Mouse (Mus musculus): ENCODE data around the gene Fah. TPM values are rescaled to one million over a fixed set of nuclear protein-coding genes. Genes with fewer than 3 reads are reported as not detected.

Gene Fah
- polyA plus RNA-seq, 1 experiment from 2014 or later, result 3.6 TPM

GRCm38 (mm10) chr7:84591347-84591746, 15.2 kb downstream of the Fah start:
- H3K27me3 ChIP-seq, result no peaks in the 10 kb centered on the region
- WGBS, result 92% methylated on average over 3 of the region's 3 CpGs
- H3K4me3 ChIP-seq, result no peak overlapping the region
- no peaks in the 10 kb centered on the region for H3K36me3 ChIP-seq (ENCODE audit: poor library complexity, severe bottlenecking)
- H3K9me3 ChIP-seq (replicated peaks), result no peaks in the 10 kb centered on the region
- H3K9ac ChIP-seq, result no peak overlapping the region
- 0 out of 2 replicates have a peak, but pooled peaks cover 4% of the 10 kb centered on the region for H3K4me1 ChIP-seq
- no peak overlapping the region for H3K4me2 ChIP-seq
- no peak overlapping the region for H3K27ac ChIP-seq
- ATAC-seq, result no peak

GRCm38 (mm10) chr7:84590622-84591021, 15.9 kb downstream of the Fah start:
- Histone ChIP-seq H3K36me3 (ENCODE audit: poor library complexity, severe bottlenecking) (no peaks in the 10 kb centered on the region), H3K27me3 (no peaks in the 10 kb centered on the region), H3K4me3 (no peak overlapping the region), H3K27ac (no peak overlapping the region), H3K9ac (no peak overlapping the region), H3K4me1 (0 out of 2 replicates have a peak, but pooled peaks cover 5% of the 10 kb centered on the region), H3K9me3 (replicated peaks) (no peaks in the 10 kb centered on the region), H3K4me2 (no peak overlapping the region)
- ATAC-seq, result no peak
- 84% methylated on average over 2 of the region's 2 CpGs for WGBS

GRCm38 (mm10) chr7:84587101-84587783, 19.3 kb downstream of the Fah start:
- Histone ChIP-seq H3K4me2 (no peak overlapping the region), H3K36me3 (ENCODE audit: poor library complexity, severe bottlenecking) (no peaks in the 10 kb centered on the region), H3K27ac (no peak overlapping the region; the same call in 1 of the 2 replicates), H3K4me3 (no peak overlapping the region), H3K4me1 (0 out of 2 replicates have a peak, but pooled peaks cover 5% of the 10 kb centered on the region), H3K9me3 (replicated peaks) (no peaks in the 10 kb centered on the region), H3K27me3 (no peaks in the 10 kb centered on the region), H3K9ac (no peak overlapping the region)
- 82% methylated on average over 5 of the region's 5 CpGs for WGBS
- no peak for ATAC-seq

DNA sequence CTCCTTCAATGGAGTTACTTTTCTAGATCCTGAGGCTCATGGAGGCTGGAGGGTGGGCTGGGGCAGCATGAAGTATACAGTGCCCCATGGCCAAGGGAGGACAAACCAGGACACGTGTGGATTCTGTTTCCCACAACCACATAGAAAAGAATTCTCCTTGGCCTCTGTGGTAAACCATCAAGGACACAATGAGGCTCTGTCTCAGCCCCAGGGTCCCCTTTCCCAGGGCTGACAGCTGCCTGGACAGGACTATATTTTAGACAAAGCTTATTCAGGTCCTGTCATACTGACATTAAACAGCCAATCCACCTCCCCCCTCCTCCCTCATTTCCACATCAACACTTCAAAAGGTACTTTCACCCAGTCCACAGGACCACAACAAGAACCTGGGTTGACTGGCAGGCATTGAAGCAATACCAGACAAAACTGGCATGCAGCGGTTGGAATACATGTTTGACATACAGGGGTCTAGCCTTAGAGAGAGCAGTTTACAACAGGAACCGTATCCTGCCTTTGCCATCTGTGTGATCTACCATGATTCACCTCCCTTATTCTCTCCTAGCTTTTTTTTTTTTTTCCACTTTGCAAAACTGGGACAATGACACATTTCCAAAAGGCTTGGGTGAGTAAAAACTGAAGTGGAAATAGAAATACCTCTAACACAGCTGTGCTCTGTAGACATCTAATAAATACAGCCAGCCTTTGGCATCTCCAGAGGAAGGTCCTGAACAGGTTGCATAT, 20.0 kb downstream of the Fah start:
- Histone ChIP-seq H3K27me3 (no peaks in the 10 kb centered on the region), H3K4me3 (no peak overlapping the region), H3K4me2 (no peak overlapping the region), H3K9ac (no peak overlapping the region), H3K36me3 (ENCODE audit: poor library complexity, severe bottlenecking) (no peaks in the 10 kb centered on the region), H3K9me3 (replicated peaks) (no peaks in the 10 kb centered on the region), H3K27ac (no peak overlapping the region), H3K4me1 (0 out of 2 replicates have a peak, but pooled peaks cover 5% of the 10 kb centered on the region)
- peak; percentile 79 for ATAC-seq
- 46% methylated on average over 3 of the region's 3 CpGs for WGBS

DNA sequence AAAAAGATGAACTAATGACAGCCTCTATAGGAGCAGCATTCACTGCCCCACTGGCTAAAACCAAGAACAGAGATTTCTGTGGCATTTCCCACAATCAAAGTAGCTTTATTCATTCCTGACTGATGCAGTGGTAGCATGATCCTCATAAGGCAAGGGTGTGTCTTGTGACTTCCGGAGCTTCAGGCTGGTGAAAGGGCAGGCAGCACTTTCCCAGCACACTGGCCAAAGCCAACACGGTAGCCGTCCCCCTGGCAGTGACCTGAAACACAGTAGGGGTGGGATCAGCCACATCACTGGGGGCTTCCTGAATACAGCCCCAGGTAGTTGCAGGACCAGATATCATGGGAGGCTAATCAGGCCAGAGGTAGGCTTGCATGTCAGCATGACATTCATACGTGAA, 21.4 kb downstream of the Fah start:
- no peak overlapping the region for H3K9ac ChIP-seq
- H3K4me1 ChIP-seq, result 0 out of 2 replicates have a peak, but pooled peaks cover 5% of the 10 kb centered on the region
- no peak overlapping the region for H3K4me3 ChIP-seq
- 95% methylated on average over 4 of the region's 4 CpGs for WGBS
- no peaks in the 10 kb centered on the region for H3K27me3 ChIP-seq
- no peak overlapping the region for H3K4me2 ChIP-seq
- no peaks in the 10 kb centered on the region for H3K36me3 ChIP-seq (ENCODE audit: poor library complexity, severe bottlenecking)
- H3K27ac ChIP-seq, result no peak overlapping the region
- H3K9me3 ChIP-seq (replicated peaks), result no peaks in the 10 kb centered on the region
- no peak for ATAC-seq

DNA sequence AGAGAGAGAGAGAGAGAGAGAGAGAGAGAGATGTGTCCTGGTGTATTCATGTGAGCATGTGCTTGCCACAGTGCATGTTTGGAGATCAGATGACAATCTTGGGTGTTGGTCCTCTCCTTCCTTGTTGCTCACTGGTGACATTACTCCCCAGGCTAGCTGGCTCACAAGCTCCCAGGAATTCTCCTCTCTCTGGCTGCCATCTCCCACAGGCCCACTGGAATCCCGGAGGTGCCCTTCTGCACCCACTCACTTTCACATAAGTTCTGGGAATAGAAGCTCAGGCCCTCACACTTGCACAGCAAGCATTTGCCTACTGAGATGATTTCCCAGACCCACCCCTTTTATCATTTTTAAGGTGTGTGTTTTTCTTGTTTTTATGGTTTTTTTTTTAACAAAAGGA, 26.8 kb downstream of the Fah start:
- no peaks in the 10 kb centered on the region for H3K36me3 ChIP-seq (ENCODE audit: poor library complexity, severe bottlenecking)
- no peak overlapping the region for H3K4me2 ChIP-seq
- H3K9me3 ChIP-seq (replicated peaks), result no peaks in the 10 kb centered on the region
- WGBS, result 100% methylated on average over 1 of the region's 1 CpGs
- H3K4me3 ChIP-seq, result no peak overlapping the region
- no peak for ATAC-seq
- no peak overlapping the region for H3K27ac ChIP-seq
- H3K9ac ChIP-seq, result no peak overlapping the region
- no peaks in the 10 kb centered on the region for H3K27me3 ChIP-seq
- no peaks in the 10 kb centered on the region for H3K4me1 ChIP-seq

- Histone ChIP-seq H3K27ac (no peak overlapping the region), H3K9ac (no peak overlapping the region), H3K27me3 (no peaks in the 10 kb centered on the region), H3K36me3 (ENCODE audit: poor library complexity, severe bottlenecking) (no peaks in the 10 kb centered on the region), H3K9me3 (replicated peaks) (no peaks in the 10 kb centered on the region), H3K4me3 (no peak overlapping the region), H3K4me2 (no peak overlapping the region), H3K4me1 (no peaks in the 10 kb centered on the region)
- ATAC-seq, result no peak; the same call in 1 of the 2 replicates
- 80% methylated on average over 1 of the region's 1 CpGs for WGBS
Measured at GRCm38 (mm10) chr7:84578841-84579240, 27.7 kb downstream of the Fah start.

GRCm38 (mm10) chr7:84577034-84577433, 29.5 kb downstream of the Fah start:
- no peaks in the 10 kb centered on the region for H3K4me1 ChIP-seq
- no peak overlapping the region for H3K4me3 ChIP-seq
- ATAC-seq, result no peak
- WGBS, result 77% methylated on average over 2 of the region's 2 CpGs
- H3K27ac ChIP-seq, result no peak overlapping the region
- no peak overlapping the region for H3K4me2 ChIP-seq
- H3K36me3 ChIP-seq (ENCODE audit: poor library complexity, severe bottlenecking), result no peaks in the 10 kb centered on the region
- H3K27me3 ChIP-seq, result no peaks in the 10 kb centered on the region
- no peak overlapping the region for H3K9ac ChIP-seq
- H3K9me3 ChIP-seq (replicated peaks), result no peaks in the 10 kb centered on the region

DNA sequence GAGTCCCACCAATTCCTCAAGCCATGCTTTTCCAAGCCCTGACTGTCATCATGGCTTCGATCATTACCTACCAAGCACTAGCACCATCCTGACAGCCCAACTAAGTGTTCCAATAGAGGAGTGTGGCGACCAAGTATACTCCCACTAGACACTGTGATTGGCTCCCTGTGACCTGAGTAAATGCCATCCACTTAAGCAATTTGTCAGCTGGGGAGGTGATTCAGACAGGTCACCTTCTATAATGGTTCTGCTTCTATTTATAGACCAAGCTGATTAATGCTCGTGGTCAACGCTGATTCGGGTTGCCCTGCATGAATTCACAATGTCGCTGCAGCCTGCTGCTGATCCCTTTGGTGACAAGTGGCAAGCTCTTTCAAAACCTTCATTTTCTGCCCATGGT, 40.3 kb downstream of the Fah start:
- Histone ChIP-seq H3K27me3 (no peaks in the 10 kb centered on the region), H3K4me1 (no peaks in the 10 kb centered on the region), H3K9me3 (replicated peaks) (no peaks in the 10 kb centered on the region), H3K4me2 (no peak overlapping the region), H3K36me3 (ENCODE audit: poor library complexity, severe bottlenecking) (no peaks in the 10 kb centered on the region), H3K4me3 (no peak overlapping the region), H3K9ac (no peak overlapping the region), H3K27ac (no peak overlapping the region)
- no peak for ATAC-seq
- 71% methylated on average over 6 of the region's 6 CpGs for WGBS

DNA sequence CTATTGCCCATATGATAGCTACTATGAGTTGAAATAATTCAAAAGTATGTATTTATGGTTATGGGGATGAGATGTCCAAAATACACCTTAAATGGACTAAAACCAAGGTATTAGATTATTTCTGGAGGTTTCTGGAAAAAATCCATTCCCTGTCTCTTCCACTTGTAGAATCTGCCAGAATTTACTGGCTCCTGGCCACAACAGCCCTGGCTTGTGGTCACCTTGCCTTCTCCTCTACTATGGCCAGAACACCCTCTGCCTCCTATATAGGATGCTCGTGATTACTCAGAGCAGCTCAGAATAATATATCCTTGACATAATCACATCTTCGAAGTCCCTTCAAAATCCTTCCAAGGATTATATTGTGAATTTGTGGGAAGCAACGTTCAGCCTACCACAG, 42.3 kb downstream of the Fah start:
- H3K27me3 ChIP-seq, result no peaks in the 10 kb centered on the region
- H3K27ac ChIP-seq, result no peak overlapping the region
- no peaks in the 10 kb centered on the region for H3K4me1 ChIP-seq
- H3K9me3 ChIP-seq (replicated peaks), result no peaks in the 10 kb centered on the region
- no peak overlapping the region for H3K4me3 ChIP-seq
- ATAC-seq, result no peak
- no peaks in the 10 kb centered on the region for H3K36me3 ChIP-seq (ENCODE audit: poor library complexity, severe bottlenecking)
- no peak overlapping the region for H3K4me2 ChIP-seq
- 85% methylated on average over 3 of the region's 3 CpGs for WGBS
- no peak overlapping the region for H3K9ac ChIP-seq

DNA sequence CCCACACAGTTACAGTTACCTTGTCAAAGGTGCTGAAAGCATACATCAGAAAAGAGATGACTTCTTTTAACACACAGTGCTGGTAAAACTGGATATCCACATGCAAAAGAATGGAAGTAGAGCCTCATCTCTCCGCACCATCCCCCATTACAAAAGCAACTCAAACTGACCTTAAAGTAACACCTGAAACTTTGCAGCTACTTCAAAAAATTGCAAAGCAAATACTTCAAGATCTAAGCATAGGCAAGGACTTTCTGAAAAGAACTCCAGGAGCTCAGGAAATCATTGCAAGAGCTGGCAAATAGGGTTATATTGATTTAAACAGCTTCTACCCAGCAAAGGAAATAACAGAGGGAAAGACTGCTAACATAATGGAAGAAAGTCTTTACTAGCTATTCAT, 46.0 kb downstream of the Fah start:
- Histone ChIP-seq H3K27ac (no peak overlapping the region), H3K4me3 (no peak overlapping the region), H3K36me3 (ENCODE audit: poor library complexity, severe bottlenecking) (no peaks in the 10 kb centered on the region), H3K9me3 (replicated peaks) (no peaks in the 10 kb centered on the region), H3K4me2 (no peak overlapping the region), H3K9ac (no peak overlapping the region), H3K27me3 (no peaks in the 10 kb centered on the region), H3K4me1 (no peaks in the 10 kb centered on the region)
- 100% methylated on average over 1 of the region's 1 CpGs for WGBS
- ATAC-seq, result no peak

DNA sequence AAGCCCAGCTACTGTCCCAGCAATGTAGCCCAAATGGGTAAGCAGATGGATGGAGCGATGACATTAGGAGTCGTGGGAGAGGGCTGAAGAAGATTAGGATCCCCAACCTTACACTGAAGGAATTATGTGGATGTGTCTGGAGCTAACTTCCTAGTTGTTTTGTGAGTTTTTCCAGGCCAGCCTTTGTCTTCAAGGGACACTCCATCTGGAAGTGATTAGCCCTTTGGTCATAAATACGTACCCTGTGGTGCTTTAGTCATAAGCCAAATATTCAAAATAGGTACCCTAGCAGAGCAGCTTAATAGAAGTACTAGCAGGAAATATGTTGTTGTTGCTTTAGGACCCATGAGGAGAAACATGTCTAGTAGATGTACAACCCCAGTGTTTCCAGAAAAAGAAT, 49.2 kb downstream of the Fah start:
- Histone ChIP-seq H3K4me3 (no peak overlapping the region), H3K27me3 (no peaks in the 10 kb centered on the region), H3K4me2 (no peak overlapping the region), H3K27ac (no peak overlapping the region), H3K36me3 (ENCODE audit: poor library complexity, severe bottlenecking) (no peaks in the 10 kb centered on the region), H3K9ac (no peak overlapping the region), H3K9me3 (replicated peaks) (no peaks in the 10 kb centered on the region), H3K4me1 (no peaks in the 10 kb centered on the region)
- ATAC-seq, result no peak
- 80% methylated on average over 3 of the region's 3 CpGs for WGBS

All from forebrain, embryonic 13.5 days (tissue).